Mouse (Mus musculus): ENCODE measurements around the gene Pth1r. TPM values are rescaled to one million over a fixed set of nuclear protein-coding genes. Genes with fewer than 3 reads are reported as not detected.

Gene Pth1r
- polyA plus RNA-seq, 1 experiment from 2014 or later: 40.9 TPM

- Histone ChIP-seq H3K27me3 (ENCODE audit: control insufficient read depth, insufficient read depth, low read length) (no peaks in the 10 kb centered on the region), H3K4me2 (replicated peaks; ENCODE audit: low read depth, low read length) (peak overlapping the region; percentile 63), H3K4me1 (ENCODE audit: control insufficient read depth, insufficient read depth, low read length) (peaks cover 39% of the 10 kb centered on the region), H3K27ac (ENCODE audit: low read depth, low read length) (peak overlapping the region; percentile 86), H3K9me3 (ENCODE audit: control insufficient read depth, low read length) (no peaks in the 10 kb centered on the region), H3K9ac (ENCODE audit: low read depth, low read length) (peak overlapping the region; percentile 51), H3K4me3 (ENCODE audit: low read length) (peak overlapping the region; percentile 29), H3K36me3 (ENCODE audit: control insufficient read depth, insufficient read depth, low read length) (no peaks in the 10 kb centered on the region)
- ATAC-seq (ENCODE audit: low FRiP score, low TSS enrichment): peak; percentile 93
- under 1% methylated on average over 26 of the region's 26 CpGs for WGBS
These were observed 14.3 kb downstream of the Pth1r start for GRCm38 (mm10) chr9:110732623-110733022.

- ATAC-seq (ENCODE audit: low FRiP score, low TSS enrichment): no peak
- Histone ChIP-seq H3K27ac (ENCODE audit: low read depth, low read length) (no peak overlapping the region), H3K4me3 (ENCODE audit: low read length) (no peak overlapping the region), H3K4me1 (ENCODE audit: control insufficient read depth, insufficient read depth, low read length) (peaks cover 35% of the 10 kb centered on the region), H3K36me3 (ENCODE audit: control insufficient read depth, insufficient read depth, low read length) (no peaks in the 10 kb centered on the region), H3K9ac (ENCODE audit: low read depth, low read length) (no peak overlapping the region), H3K9me3 (ENCODE audit: control insufficient read depth, low read length) (no peaks in the 10 kb centered on the region), H3K27me3 (ENCODE audit: control insufficient read depth, insufficient read depth, low read length) (0 out of 2 replicates have a peak, but pooled peaks cover 2% of the 10 kb centered on the region), H3K4me2 (replicated peaks; ENCODE audit: low read depth, low read length) (peak overlapping the region; percentile 63)
- 37% methylated on average over 4 of the region's 4 CpGs for WGBS
These were observed 15.1 kb downstream of the Pth1r start for GRCm38 (mm10) chr9:110731859-110732258.

- H3K9ac ChIP-seq (ENCODE audit: low read depth, low read length): no peak overlapping the region
- H3K9me3 ChIP-seq (ENCODE audit: control insufficient read depth, low read length): no peaks in the 10 kb centered on the region
- no peak for ATAC-seq (ENCODE audit: low FRiP score, low TSS enrichment)
- H3K36me3 ChIP-seq (ENCODE audit: control insufficient read depth, insufficient read depth, low read length): peaks cover 6% of the 10 kb centered on the region
- H3K4me1 ChIP-seq (ENCODE audit: control insufficient read depth, insufficient read depth, low read length): peaks cover 32% of the 10 kb centered on the region; the same call in 1 of the 2 replicates
- H3K27me3 ChIP-seq (ENCODE audit: control insufficient read depth, insufficient read depth, low read length): 0 out of 2 replicates have a peak, but pooled peaks cover 3% of the 10 kb centered on the region
- no peak overlapping the region for H3K4me3 ChIP-seq (ENCODE audit: low read length)
- WGBS: 17% methylated on average over 8 of the region's 8 CpGs
- no peak overlapping the region for H3K4me2 ChIP-seq (replicated peaks; ENCODE audit: low read depth, low read length)
- no peak overlapping the region for H3K27ac ChIP-seq (ENCODE audit: low read depth, low read length)
These were observed 17.1 kb downstream of the Pth1r start for GRCm38 (mm10) chr9:110729841-110730240.

GRCm38 (mm10) chr9:110726867-110727266 lies 20.1 kb downstream of the Pth1r start:
- WGBS: 29% methylated on average over 33 of the region's 33 CpGs
- Histone ChIP-seq H3K4me2 (replicated peaks; ENCODE audit: low read depth, low read length) (peak overlapping the region; percentile 11; the same call in 1 of the 2 replicates), H3K9me3 (ENCODE audit: control insufficient read depth, low read length) (no peaks in the 10 kb centered on the region), H3K27ac (ENCODE audit: low read depth, low read length) (no peak overlapping the region), H3K4me1 (ENCODE audit: control insufficient read depth, insufficient read depth, low read length) (peaks cover 15% of the 10 kb centered on the region; the same call in 1 of the 2 replicates), H3K27me3 (ENCODE audit: control insufficient read depth, insufficient read depth, low read length) (0 out of 2 replicates have a peak, but pooled peaks cover 3% of the 10 kb centered on the region), H3K4me3 (ENCODE audit: low read length) (no peak overlapping the region), H3K36me3 (ENCODE audit: control insufficient read depth, insufficient read depth, low read length) (peaks cover 25% of the 10 kb centered on the region), H3K9ac (ENCODE audit: low read depth, low read length) (no peak overlapping the region)
- ATAC-seq (ENCODE audit: low FRiP score, low TSS enrichment): no peak

GRCm38 (mm10) chr9:110725721-110726135 lies 21.2 kb downstream of the Pth1r start:
- Histone ChIP-seq H3K4me2 (replicated peaks; ENCODE audit: low read depth, low read length) (no peak overlapping the region), H3K4me1 (ENCODE audit: control insufficient read depth, insufficient read depth, low read length) (peaks cover 11% of the 10 kb centered on the region; the same call in 1 of the 2 replicates), H3K36me3 (ENCODE audit: control insufficient read depth, insufficient read depth, low read length) (peaks cover 29% of the 10 kb centered on the region), H3K4me3 (ENCODE audit: low read length) (no peak overlapping the region), H3K27me3 (ENCODE audit: control insufficient read depth, insufficient read depth, low read length) (0 out of 2 replicates have a peak, but pooled peaks cover 3% of the 10 kb centered on the region), H3K27ac (ENCODE audit: low read depth, low read length) (no peak overlapping the region), H3K9me3 (ENCODE audit: control insufficient read depth, low read length) (no peaks in the 10 kb centered on the region), H3K9ac (ENCODE audit: low read depth, low read length) (no peak overlapping the region)
- ATAC-seq (ENCODE audit: low FRiP score, low TSS enrichment): peak; percentile 51; the same call in 1 of the 2 replicates
- WGBS: 9% methylated on average over 9 of the region's 9 CpGs

GRCm38 (mm10) chr9:110722060-110722459 lies 24.9 kb downstream of the Pth1r start:
- H3K9ac ChIP-seq (ENCODE audit: low read depth, low read length): no peak overlapping the region
- 94% methylated on average over 10 of the region's 10 CpGs for WGBS
- no peak overlapping the region for H3K27ac ChIP-seq (ENCODE audit: low read depth, low read length)
- peaks cover 29% of the 10 kb centered on the region for H3K36me3 ChIP-seq (ENCODE audit: control insufficient read depth, insufficient read depth, low read length)
- H3K27me3 ChIP-seq (ENCODE audit: control insufficient read depth, insufficient read depth, low read length): 0 out of 2 replicates have a peak, but pooled peaks cover 3% of the 10 kb centered on the region
- no peak overlapping the region for H3K4me3 ChIP-seq (ENCODE audit: low read length)
- H3K4me1 ChIP-seq (ENCODE audit: control insufficient read depth, insufficient read depth, low read length): peaks cover 14% of the 10 kb centered on the region; the same call in 1 of the 2 replicates
- no peaks in the 10 kb centered on the region for H3K9me3 ChIP-seq (ENCODE audit: control insufficient read depth, low read length)
- H3K4me2 ChIP-seq (replicated peaks; ENCODE audit: low read depth, low read length): no peak overlapping the region
- ATAC-seq (ENCODE audit: low FRiP score, low TSS enrichment): no peak

- H3K9ac ChIP-seq (ENCODE audit: low read depth, low read length): no peak overlapping the region
- H3K27ac ChIP-seq (ENCODE audit: low read depth, low read length): no peak overlapping the region
- 52% methylated on average over 5 of the region's 5 CpGs for WGBS
These were observed 27.0 kb downstream of the Pth1r start for GRCm38 (mm10) chr9:110719977-110720376.

GRCm38 (mm10) chr9:110718810-110719209 lies 28.1 kb downstream of the Pth1r start:
- no peak overlapping the region for H3K4me2 ChIP-seq (replicated peaks; ENCODE audit: low read depth, low read length)
- H3K27me3 ChIP-seq (ENCODE audit: control insufficient read depth, insufficient read depth, low read length): no peaks in the 10 kb centered on the region
- H3K36me3 ChIP-seq (ENCODE audit: control insufficient read depth, insufficient read depth, low read length): peaks cover 23% of the 10 kb centered on the region
- 0 out of 2 replicates have a peak, but pooled peaks cover 4% of the 10 kb centered on the region for H3K4me1 ChIP-seq (ENCODE audit: control insufficient read depth, insufficient read depth, low read length)
- no peaks in the 10 kb centered on the region for H3K9me3 ChIP-seq (ENCODE audit: control insufficient read depth, low read length)
- H3K4me3 ChIP-seq (ENCODE audit: low read length): no peak overlapping the region
- no peak overlapping the region for H3K9ac ChIP-seq (ENCODE audit: low read depth, low read length)
- no peak overlapping the region for H3K27ac ChIP-seq (ENCODE audit: low read depth, low read length)
- ATAC-seq (ENCODE audit: low FRiP score, low TSS enrichment): no peak
- WGBS: 74% methylated on average over 3 of the region's 3 CpGs

More at GRCm38 (mm10) chr9:110719977-110720376, 27.0 kb downstream of the Pth1r start:
- H3K4me3 ChIP-seq (ENCODE audit: low read length): no peak overlapping the region
- no peak for ATAC-seq (ENCODE audit: low FRiP score, low TSS enrichment)
- H3K4me1 ChIP-seq (ENCODE audit: control insufficient read depth, insufficient read depth, low read length): 0 out of 2 replicates have a peak, but pooled peaks cover 4% of the 10 kb centered on the region
- peaks cover 28% of the 10 kb centered on the region for H3K36me3 ChIP-seq (ENCODE audit: control insufficient read depth, insufficient read depth, low read length)
- H3K27me3 ChIP-seq (ENCODE audit: control insufficient read depth, insufficient read depth, low read length): no peaks in the 10 kb centered on the region
- no peaks in the 10 kb centered on the region for H3K9me3 ChIP-seq (ENCODE audit: control insufficient read depth, low read length)
- no peak overlapping the region for H3K4me2 ChIP-seq (replicated peaks; ENCODE audit: low read depth, low read length)

- no peak for ATAC-seq (ENCODE audit: low FRiP score, low TSS enrichment)
- H3K9ac ChIP-seq (ENCODE audit: low read depth, low read length): no peak overlapping the region
These were observed 28.9 kb downstream of the Pth1r start for GRCm38 (mm10) chr9:110718071-110718470.

More at GRCm38 (mm10) chr9:110718071-110718470, 28.9 kb downstream of the Pth1r start:
- 0 out of 2 replicates have a peak, but pooled peaks cover 4% of the 10 kb centered on the region for H3K4me1 ChIP-seq (ENCODE audit: control insufficient read depth, insufficient read depth, low read length)
- H3K36me3 ChIP-seq (ENCODE audit: control insufficient read depth, insufficient read depth, low read length): peaks cover 22% of the 10 kb centered on the region; the same call in 1 of the 2 replicates
- no peaks in the 10 kb centered on the region for H3K27me3 ChIP-seq (ENCODE audit: control insufficient read depth, insufficient read depth, low read length)
- H3K4me2 ChIP-seq (replicated peaks; ENCODE audit: low read depth, low read length): no peak overlapping the region
- H3K9me3 ChIP-seq (ENCODE audit: control insufficient read depth, low read length): no peaks in the 10 kb centered on the region
- H3K4me3 ChIP-seq (ENCODE audit: low read length): no peak overlapping the region
- no peak overlapping the region for H3K27ac ChIP-seq (ENCODE audit: low read depth, low read length)
- WGBS: 87% methylated on average over 6 of the region's 6 CpGs
